Mouse (Mus musculus): ENCODE data around the gene Klhdc3. TPM values are rescaled to one million over a fixed set of nuclear protein-coding genes. Genes with fewer than 3 reads are reported as not detected.

Gene Klhdc3
- total RNA-seq, 1 experiment from 2014 or later = 21.5 TPM

DNA sequence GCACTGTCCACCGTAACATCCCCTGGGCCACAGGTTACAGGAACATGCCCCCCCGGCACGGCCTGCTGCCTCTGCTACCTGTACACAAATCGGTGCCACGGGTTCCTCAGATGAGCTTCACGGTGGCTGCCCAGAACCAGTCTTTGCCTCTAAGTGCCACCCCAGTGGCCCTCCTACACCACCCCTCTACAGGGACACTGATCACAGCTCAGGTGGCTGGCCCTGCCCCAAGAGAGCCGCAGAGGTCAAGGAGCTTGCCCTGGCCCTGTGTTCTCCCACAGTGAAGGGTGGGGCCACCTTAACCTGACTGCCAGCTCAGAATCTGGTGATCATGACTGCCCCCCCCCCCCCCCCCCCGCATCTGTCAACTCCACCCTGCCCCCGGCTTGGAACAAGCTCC lies 2.3 kb downstream of the Klhdc3 start, which contains the start of gene Mea1:
Mea1 (plus strand) TSS at position 378 of the 400 bp plus-strand sequence.
- no peak for ATAC-seq (replicated peaks in 1 of 2; ENCODE audit: insufficient read depth in 1 of 2, low FRiP score in 2 of 2, low TSS enrichment in 1 of 2, low read depth in 1 of 2, poor library complexity in 2 of 2, severe bottlenecking in 2 of 2)

DNA sequence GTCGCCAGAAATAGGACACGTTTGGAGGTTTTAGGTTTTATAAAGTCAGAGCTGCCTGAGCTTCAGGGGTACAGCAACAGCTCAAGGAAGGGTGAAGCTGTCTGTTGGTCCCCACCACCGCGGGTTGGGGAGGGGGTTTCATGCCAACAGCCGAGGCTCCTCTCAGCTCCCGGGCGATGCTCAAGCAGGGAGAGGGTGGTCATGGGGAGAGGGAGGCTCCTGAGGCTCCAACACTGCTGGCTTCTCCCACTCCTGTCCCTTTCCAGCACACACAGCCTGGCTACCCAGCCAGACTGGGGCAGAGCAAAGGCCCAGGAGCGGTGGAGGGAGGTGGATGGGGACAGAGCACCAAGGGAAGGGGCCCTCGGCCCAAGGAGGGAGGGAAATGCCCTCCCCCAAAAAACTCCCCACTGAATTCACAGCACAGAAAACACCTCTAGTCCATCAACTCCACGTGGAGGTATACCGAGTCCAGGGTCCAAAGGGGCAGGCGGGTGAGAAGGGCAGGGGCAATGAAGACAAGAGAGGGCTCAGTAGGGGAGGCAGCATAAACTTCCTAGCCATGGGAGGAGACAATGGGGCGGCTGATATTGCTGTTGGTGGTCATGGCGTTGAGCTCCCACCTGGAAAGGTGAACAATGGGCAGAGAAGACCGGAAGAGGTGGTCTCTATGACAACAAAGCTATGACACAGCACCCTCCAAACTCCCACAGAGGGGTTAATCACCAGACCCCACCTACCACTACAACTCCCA lies 6.0 kb downstream of the Klhdc3 start:
- no peak for ATAC-seq (replicated peaks in 1 of 2; ENCODE audit: insufficient read depth in 1 of 2, low FRiP score in 2 of 2, low TSS enrichment in 1 of 2, low read depth in 1 of 2, poor library complexity in 2 of 2, severe bottlenecking in 2 of 2)

DNA sequence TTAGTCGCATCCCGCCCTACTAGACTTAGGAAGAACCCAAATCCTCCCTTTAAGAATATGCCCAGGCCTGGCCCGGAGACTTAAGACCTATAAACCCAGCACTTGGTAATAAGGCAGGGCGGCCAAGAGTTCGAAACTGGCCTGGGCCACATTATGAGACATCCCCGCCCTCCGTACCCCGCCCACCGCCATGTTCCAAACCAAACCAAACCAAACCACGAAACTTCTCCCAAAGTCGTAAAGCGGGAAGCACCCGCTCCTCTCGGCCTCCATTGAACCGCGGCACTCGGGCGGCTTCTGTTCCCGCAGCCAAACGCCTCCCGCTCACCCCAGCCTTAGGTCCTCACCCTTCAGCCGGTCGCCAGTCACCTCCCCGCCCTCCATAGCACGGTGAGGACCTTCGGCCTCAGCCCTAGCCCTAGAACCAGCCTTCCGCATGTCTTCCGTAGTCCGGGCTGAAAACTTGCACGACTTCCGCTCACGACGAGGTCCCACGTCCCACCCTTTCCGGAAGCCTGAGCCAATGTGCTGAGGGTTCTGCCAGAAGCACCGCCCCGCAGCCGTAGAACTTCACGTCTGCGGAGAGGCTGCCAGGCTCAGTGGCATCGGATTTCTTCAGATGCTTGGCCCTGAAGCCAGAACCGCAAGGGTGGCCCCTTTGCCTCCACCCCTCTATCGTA lies 6.7 kb downstream of the Klhdc3 start, which contains the start of gene Rrp36:
Rrp36 (minus strand) TSS at position 503 of the 680 bp plus-strand sequence.
- peak; percentile 99 for ATAC-seq (replicated peaks in 1 of 2; ENCODE audit: insufficient read depth in 1 of 2, low FRiP score in 2 of 2, low TSS enrichment in 1 of 2, low read depth in 1 of 2, poor library complexity in 2 of 2, severe bottlenecking in 2 of 2)

DNA sequence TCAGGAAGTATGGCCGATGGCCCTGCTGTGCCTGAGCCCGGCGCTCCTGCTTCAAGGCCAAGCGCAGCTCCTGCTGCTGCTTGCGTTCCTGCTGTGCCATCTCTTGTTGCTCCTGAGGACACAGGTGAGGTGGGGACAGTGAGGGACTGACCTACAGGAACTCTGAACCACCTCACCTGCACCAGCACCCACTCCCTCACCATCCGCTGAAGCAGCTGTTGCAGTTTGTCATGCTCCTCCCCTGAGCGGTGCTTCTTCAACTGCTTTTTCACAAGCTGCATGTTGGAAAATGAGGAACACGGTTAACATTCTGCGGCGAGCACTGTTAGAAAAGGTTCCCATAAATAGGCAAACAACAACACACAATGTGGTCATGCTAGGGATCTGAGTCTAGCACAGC lies 10.8 kb downstream of the Klhdc3 start:
- ATAC-seq (replicated peaks in 1 of 2; ENCODE audit: insufficient read depth in 1 of 2, low FRiP score in 2 of 2, low TSS enrichment in 1 of 2, low read depth in 1 of 2, poor library complexity in 2 of 2, severe bottlenecking in 2 of 2) = no peak

DNA sequence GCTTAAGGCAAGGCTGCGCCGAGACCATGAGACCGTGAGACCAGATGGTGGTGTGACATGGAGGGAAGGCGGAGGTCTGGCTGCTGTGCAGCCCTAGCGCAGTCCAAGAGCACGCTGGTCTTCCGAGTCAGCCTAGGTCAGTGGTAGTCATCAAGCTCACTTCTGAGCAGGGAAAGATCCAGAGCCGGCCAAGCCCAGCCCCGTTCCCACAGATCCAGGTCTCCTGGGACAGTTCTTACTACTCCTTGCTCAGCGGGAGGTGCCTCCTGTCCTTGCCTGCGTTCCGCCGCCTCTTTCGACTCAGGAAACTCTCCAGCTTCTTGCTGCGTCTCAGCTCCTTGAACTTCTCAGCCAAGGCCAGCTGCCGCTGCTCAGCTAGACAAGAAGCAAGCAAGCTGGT lies 13.0 kb downstream of the Klhdc3 start:
- no peak for ATAC-seq (replicated peaks in 1 of 2; ENCODE audit: insufficient read depth in 1 of 2, low FRiP score in 2 of 2, low TSS enrichment in 1 of 2, low read depth in 1 of 2, poor library complexity in 2 of 2, severe bottlenecking in 2 of 2)

DNA sequence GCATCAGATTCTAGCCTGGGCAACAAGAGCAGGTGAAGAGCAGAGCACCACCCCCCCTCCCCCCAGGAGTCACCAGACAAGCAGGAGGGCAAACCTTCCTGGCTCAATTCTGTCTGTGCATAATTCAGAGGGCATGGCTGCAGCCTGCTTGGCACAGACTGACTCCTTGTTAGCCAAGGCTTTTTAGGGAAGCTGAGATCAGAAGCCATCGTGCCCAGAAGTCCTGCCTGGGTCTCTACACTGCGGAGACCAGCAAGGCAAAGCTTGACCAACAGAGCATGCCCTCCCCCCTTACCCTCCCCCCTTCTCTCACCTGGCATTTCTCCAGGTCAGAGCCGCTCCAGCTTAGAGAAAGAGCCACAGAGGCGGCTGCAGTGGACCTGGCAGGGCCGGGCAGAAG lies 18.0 kb downstream of the Klhdc3 start:
- ATAC-seq (replicated peaks in 1 of 2; ENCODE audit: insufficient read depth in 1 of 2, low FRiP score in 2 of 2, low TSS enrichment in 1 of 2, low read depth in 1 of 2, poor library complexity in 2 of 2, severe bottlenecking in 2 of 2) = no peak

DNA sequence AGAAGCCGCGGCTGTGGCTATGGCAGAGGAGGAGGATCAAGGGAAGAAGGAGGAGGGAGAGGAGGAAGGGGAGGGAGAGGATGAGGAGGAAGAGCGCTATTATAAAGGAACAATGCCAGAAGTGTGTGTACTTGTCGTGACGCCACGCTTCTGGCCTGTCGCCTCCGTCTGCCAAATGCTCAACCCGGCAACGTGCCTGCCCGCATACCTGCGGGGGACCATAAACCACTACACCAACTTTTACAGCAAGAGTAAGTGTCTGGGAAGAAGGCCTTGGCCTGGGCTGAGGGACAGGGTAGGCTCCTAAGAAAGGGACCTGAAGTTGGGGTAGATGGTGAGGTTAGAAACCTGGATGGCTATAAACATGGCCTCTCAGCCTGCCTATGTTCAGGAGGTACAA lies 18.7 kb downstream of the Klhdc3 start:
- no peak for ATAC-seq (replicated peaks in 1 of 2; ENCODE audit: insufficient read depth in 1 of 2, low FRiP score in 2 of 2, low TSS enrichment in 1 of 2, low read depth in 1 of 2, poor library complexity in 2 of 2, severe bottlenecking in 2 of 2)

DNA sequence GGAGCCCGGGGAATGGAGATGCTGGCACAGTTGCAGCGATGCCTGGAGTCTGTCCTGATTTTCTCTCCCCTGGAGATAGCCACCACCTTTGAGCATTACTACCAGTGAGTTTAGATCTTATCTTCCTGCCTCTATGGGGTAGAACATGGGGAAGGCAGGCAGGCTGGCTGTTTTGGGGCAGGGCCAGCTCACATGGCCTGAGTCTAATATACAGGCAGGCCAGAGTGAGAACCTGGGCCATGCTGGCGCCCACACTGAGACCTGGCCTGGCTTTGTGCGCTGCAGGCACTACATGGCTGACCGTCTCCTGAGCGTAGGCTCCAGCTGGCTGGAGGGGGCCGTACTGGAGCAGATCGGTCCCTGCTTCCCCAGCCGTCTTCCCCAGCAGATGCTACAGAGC lies 19.4 kb downstream of the Klhdc3 start:
- no peak for ATAC-seq (replicated peaks in 1 of 2; ENCODE audit: insufficient read depth in 1 of 2, low FRiP score in 2 of 2, low TSS enrichment in 1 of 2, low read depth in 1 of 2, poor library complexity in 2 of 2, severe bottlenecking in 2 of 2)

DNA sequence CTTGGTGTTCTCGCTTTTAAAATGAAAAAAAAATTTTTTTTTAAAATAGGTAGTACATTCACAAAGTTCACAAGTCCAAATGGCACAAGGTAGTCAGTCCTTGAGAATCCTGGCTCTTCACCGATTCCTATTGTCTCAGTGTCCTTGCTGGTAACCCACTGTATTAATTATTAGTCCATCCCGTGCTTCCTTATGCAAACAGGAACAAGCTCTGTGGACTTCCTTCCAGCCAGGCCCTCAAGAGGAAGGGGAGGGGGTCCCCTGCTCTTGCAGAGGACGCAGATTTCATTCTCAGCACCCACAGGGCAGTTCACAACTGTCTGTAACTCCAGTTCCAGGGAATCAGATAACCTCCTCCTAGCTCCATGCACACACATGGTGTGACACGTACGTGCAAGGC lies 24.7 kb downstream of the Klhdc3 start:
- ATAC-seq (replicated peaks in 1 of 2; ENCODE audit: insufficient read depth in 1 of 2, low FRiP score in 2 of 2, low TSS enrichment in 1 of 2, low read depth in 1 of 2, poor library complexity in 2 of 2, severe bottlenecking in 2 of 2) = no peak

DNA sequence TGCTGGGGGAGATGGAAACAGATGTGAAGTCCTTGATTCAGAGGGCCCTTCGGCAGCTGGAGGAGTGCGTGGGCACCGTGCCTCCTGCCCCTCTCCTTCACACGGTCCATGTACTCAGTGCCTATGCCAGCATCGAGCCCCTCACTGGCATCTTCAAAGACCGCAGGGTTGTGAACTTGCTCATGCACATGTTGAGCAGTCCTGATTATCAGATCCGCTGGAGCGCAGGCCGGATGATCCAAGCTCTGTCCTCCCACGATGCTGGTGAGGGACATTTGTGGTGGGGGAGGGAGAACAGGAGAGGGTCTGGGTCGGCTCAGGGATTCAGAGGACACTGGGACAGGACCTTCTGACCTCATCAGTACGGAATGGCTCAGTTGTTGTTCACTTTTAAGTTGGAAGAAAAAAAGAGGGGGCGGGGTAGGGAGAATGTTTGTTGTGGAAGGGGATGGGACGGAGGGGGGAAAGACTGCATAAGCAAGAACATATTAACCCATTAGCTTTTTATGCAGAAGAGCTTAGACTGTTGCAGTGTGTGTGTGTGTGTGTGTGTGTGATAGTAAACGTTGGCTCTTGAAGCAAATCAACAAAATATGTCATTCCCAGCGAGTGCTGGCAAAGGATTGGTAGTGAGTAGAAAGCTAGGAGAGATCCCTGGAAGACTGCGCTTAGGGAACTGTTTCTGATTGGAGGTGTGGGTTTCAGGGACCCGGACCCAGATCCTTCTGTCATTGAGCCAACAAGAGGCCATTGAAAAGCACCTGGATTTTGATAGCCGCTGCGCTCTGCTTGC lies 28.8 kb downstream of the Klhdc3 start:
- no peak for ATAC-seq (replicated peaks in 1 of 2; ENCODE audit: insufficient read depth in 1 of 2, low FRiP score in 2 of 2, low TSS enrichment in 1 of 2, low read depth in 1 of 2, poor library complexity in 2 of 2, severe bottlenecking in 2 of 2)

DNA sequence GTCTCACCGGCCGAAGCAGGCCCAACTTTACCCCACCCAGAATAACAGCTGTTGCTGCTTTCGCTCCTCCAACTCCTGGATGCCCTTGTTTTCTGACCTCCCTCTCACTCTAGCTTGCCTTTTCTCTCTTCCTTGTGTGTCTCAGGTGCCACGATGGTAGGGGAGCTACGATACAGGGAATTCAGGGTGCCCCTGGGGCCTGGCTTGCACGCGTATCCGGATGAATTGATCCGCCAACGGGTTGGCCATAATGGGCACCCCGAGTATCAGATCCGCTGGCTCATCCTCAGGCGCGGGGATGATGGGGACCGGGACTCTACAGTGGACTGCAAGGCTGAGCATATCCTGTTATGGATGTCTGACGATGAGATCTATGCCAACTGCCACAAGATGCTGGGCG lies 29.4 kb downstream of the Klhdc3 start:
- ATAC-seq (replicated peaks in 1 of 2; ENCODE audit: insufficient read depth in 1 of 2, low FRiP score in 2 of 2, low TSS enrichment in 1 of 2, low read depth in 1 of 2, poor library complexity in 2 of 2, severe bottlenecking in 2 of 2) = no peak

DNA sequence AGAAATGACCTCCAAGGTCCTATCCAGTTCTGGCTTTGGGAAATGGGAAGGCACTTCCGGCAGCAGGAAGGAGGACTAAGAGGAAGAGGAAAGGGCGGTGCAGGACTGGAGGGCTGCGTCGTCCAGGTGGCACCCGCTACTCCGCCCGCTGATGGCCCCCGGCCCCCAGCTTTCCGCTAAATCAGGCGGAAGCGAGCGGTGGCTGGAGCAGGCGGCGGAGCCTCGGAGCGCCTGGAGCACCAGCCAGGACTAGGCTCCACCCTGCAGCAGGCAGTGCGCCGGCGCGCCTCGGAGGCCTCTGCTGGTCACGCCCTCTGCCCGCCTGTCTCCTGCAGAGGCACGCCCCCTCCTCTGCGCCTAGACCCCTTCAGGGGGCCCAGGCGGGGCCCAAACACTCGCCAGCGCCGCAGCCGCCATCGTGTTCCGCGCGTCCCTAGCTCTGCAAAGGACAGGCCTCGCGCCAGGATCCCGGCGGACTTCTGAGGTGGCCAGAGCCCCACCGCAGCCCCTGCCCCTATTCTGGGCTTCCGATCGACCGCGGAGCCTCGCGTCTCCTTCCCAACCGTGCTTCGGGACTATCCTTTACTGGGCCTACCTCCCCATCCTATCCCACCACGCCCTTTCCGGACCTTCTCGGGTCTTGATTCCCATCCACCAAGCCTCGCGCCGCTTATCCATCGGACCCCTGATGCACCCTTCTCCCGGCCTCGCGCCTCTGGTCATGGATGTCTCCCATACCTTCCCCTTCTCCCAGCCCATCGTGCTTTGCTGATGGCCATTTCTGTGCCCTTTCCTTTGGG lies 30.3 kb downstream of the Klhdc3 start, which contains the start of gene Cul7:
Cul7 (plus strand) TSS at position 106 of the 800 bp plus-strand sequence.
- ATAC-seq (replicated peaks in 1 of 2; ENCODE audit: insufficient read depth in 1 of 2, low FRiP score in 2 of 2, low TSS enrichment in 1 of 2, low read depth in 1 of 2, poor library complexity in 2 of 2, severe bottlenecking in 2 of 2) = peak; percentile 66 to 79

DNA sequence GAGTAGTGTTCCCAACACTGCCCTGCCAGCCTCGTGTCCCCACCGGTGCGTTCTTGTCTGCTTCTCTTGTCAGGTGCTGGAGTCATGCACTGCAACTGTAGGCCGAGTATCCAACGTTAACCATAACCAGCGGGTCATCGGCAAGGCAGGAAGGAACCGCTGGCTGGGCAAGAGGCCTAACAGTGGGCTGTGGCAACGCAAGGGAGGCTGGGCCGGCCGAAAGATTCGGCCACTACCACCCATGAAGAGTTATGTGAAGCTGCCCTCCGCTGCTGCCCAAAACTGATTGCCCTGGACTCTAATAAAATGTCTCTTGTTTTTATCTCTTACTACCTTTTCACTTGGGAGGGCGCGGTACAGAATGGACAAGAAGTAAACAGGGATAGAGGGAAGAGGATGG lies 30.9 kb downstream of the Klhdc3 start:
- no peak for ATAC-seq (replicated peaks in 1 of 2; ENCODE audit: insufficient read depth in 1 of 2, low FRiP score in 2 of 2, low TSS enrichment in 1 of 2, low read depth in 1 of 2, poor library complexity in 2 of 2, severe bottlenecking in 2 of 2)

DNA sequence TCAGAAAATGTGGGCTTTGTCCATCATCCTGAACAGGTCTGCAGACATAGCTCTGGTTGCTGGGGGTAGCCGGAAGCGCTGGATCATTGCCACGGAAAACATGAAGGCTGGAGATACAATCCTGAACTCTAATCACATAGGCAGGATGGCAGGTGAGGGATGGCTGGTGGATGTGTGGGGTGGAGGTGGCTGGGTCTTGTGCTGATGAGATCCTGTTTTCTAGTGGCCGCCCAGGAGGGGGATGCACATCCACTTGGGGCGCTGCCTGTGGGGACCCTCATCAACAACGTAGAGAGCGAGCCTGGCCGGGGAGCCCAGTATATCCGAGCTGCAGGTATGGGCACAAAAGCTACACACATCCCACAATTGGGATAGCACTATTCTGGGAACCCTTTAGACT lies 32.3 kb downstream of the Klhdc3 start:
- no peak for ATAC-seq (replicated peaks in 1 of 2; ENCODE audit: insufficient read depth in 1 of 2, low FRiP score in 2 of 2, low TSS enrichment in 1 of 2, low read depth in 1 of 2, poor library complexity in 2 of 2, severe bottlenecking in 2 of 2)

DNA sequence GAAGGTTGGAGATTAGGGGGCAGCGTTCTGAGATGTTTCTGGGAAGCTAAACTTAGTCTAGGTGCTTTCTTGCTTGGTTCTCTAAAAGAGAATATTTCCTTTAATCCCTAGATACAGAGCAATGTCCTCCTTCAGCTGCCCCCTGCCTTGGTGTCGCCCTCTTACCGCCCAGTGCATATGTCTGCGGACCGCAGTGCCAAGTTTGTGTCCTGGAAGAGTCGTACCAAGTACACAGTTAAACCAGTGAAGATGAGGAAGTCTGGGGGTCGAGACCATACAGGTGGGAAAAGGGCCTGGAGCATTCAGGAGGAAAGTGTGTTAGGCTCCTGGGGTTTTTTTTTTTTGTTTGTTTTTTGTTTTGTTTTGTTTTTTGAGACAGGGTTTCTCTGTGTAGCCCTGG lies 33.4 kb downstream of the Klhdc3 start:
- no peak for ATAC-seq (replicated peaks in 1 of 2; ENCODE audit: insufficient read depth in 1 of 2, low FRiP score in 2 of 2, low TSS enrichment in 1 of 2, low read depth in 1 of 2, poor library complexity in 2 of 2, severe bottlenecking in 2 of 2)

DNA sequence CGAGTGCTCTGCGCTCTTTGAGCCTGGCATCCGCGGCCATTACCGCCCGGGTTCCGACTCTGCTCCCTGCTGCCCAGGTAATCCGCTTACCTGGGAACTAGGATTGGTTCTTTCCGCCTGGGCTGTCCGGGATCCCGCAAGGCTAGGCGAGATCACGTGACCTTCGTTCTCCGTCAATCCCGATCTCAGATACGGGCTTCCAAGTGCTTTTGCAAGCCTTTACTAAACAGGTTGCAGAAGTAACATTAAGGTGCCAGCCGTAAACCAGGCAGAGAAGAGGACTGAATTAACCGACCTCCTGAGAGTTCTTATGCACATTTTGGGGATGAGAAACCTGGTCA lies 34.4 kb downstream of the Klhdc3 start:
- ATAC-seq (replicated peaks in 1 of 2; ENCODE audit: insufficient read depth in 1 of 2, low FRiP score in 2 of 2, low TSS enrichment in 1 of 2, low read depth in 1 of 2, poor library complexity in 2 of 2, severe bottlenecking in 2 of 2) = peak in 1 of 2 experiments; percentile 7; a peak in 1 of 4 replicates

DNA sequence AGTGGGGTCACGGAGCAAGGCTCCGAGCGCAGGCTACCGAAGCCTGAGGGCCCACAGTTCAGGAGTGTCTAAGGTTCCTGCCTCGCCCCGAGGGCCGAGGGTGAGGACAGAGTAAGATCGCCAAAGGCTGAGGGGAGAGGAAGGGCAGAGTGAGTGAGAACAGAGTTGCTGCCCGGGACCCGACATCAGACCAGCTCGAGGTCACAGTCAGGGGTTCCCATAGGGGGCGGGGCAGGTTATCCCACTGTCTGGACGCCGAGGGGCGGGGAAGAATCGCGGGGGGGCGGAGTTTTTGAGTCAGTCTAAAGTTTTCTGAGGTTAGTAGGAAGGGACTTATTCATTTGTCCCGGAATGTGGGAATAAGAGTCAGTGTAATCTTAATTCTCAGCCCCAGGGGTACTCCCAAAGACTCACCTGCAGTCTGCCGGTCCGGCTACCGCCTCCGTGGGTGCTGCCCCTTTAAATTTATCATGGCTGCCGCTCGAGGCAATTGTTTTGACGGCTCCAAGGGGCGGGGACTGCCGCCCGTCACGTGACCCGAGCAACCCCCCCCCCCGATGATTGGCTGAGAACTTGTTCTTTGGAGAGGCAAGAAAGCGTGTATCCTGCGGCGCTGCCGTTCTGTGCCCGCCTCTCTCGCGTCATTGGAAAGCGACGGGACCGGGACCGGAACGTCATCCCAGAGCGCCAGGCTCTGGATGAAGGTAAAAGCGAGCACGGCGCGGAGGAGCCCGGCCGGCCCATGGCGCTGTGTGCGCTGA lies 35.0 kb downstream of the Klhdc3 start, which contains the start of the genes Klc4 and Mrpl2:
Klc4 (minus strand) TSS at position 462 of the 761 bp plus-strand sequence.
Mrpl2 (plus strand) TSS at position 669 of the 761 bp plus-strand sequence.
- ATAC-seq (replicated peaks in 1 of 2; ENCODE audit: insufficient read depth in 1 of 2, low FRiP score in 2 of 2, low TSS enrichment in 1 of 2, low read depth in 1 of 2, poor library complexity in 2 of 2, severe bottlenecking in 2 of 2) = peak; percentile 82 to 88
